19 mouse cellular contexts compared by ENCODE assay signal in genomic region chr8:95136218-95136617, GRCm38 (mm10).
"Had no signal": no experiment of that assay in that cellular context is flagged by ENCODE, and none has a peak within 500 bp of the region (broad histone marks: within the 10 kb centered on the region; RNA-seq: fewer than 3 reads in every experiment).

No protein-coding gene starts in this region.

- H3K36me3 ChIP-seq: midbrain, embryonic 10.5 days had no signal

- H3K9me3 ChIP-seq: kidney, embryonic 15.5 days; limb, embryonic 12.5 days; limb, embryonic 15.5 days; lung, embryonic 15.5 days; megakaryocyte, embryonic 14.5 days; midbrain, embryonic 10.5 days; midbrain, embryonic 13.5 days had no signal

- H3K27ac ChIP-seq: kidney, embryonic 15.5 days; limb, embryonic 12.5 days; limb, embryonic 15.5 days; lung, embryonic 15.5 days; midbrain, embryonic 10.5 days; midbrain, embryonic 13.5 days had no signal

- H3K4me3 ChIP-seq: kidney, embryonic 15.5 days; lung, embryonic 15.5 days; midbrain, embryonic 10.5 days; midbrain, embryonic 13.5 days; myocyte had no signal

- H3K4me2 ChIP-seq: limb, embryonic 15.5 days; midbrain, embryonic 13.5 days had no signal

- H3K9ac ChIP-seq: kidney, embryonic 15.5 days; limb, embryonic 12.5 days; limb, embryonic 15.5 days; lung, embryonic 15.5 days; midbrain, embryonic 13.5 days had no signal

- H3K27me3 ChIP-seq: kidney, embryonic 15.5 days; lung, embryonic 15.5 days had no signal

- ATAC-seq: intestine, postnatal 0 days; midbrain, embryonic 13.5 days; midbrain, embryonic 16.5 days had no signal

- DNase-seq: kidney, adult 8-10 months; kidney, postnatal 14 days; kidney, postnatal 4 days; left cerebral cortex, postnatal 4 days; lung, adult 18-20 months; lung, postnatal 10 days; lung, postnatal 36 days; thymus, adult 18-20 months; thymus, postnatal 36 days had no signal
